In the genomic region with DNA sequence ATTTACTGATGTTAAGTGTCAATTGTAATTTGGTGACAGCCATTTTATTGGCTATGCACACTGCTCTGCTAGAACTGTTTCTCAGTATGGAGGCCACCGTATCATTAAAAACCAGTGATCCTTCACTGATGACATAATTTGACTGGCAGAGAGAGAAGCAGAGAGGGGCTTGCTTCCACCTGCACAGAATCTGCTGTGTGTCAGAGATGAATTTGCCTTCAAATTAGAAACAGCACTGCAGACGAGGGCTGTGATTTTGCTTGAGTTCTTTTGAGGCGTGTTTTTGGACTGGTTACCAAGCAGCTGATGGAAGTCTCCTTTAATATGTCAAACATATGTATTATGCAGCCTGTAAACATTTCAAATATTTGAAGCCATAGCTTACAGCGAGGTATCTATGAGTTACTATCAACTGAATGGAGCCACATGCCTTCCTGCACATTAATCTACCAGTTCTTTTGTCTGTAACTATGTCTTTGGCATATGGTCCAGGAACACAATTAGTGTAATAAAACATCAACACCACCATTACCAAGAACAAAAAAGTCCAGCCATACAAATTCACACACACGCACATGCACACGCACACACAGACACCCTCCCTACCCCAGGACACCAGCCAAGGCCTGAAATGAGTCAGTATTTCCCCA, we compare ENCODE assay signal across 16 mouse cellular contexts.
A peak's percentile ranks its signal among the peaks of the same experiment; 100 is the strongest.
DNase-seq lines count a peak whose midpoint lies in the region; ATAC-seq lines count a peak whose summit lies in the region.
"Had no signal": no experiment of that assay in that cellular context is flagged by ENCODE, and none has a peak within 500 bp of the region (broad histone marks: within the 10 kb centered on the region; RNA-seq: fewer than 3 reads in every experiment).

No protein-coding gene starts in this region.

- H3K9me3 ChIP-seq in embryonic facial prominence, embryonic 10.5 days, result no peaks in the 10 kb centered on the region
- no peaks in the 10 kb centered on the region for H3K9me3 ChIP-seq in hindbrain, embryonic 14.5 days (ENCODE audit: control insufficient read depth, low read length)
- no peaks in the 10 kb centered on the region for H3K9me3 ChIP-seq in midbrain, embryonic 16.5 days (replicated peaks; ENCODE audit: control insufficient read depth, low read length, poor library complexity, severe bottlenecking)

- H3K27me3 ChIP-seq in embryonic facial prominence, embryonic 10.5 days (replicated peaks; ENCODE audit: low read depth, poor library complexity, severe bottlenecking), result no peaks in the 10 kb centered on the region
- no peaks in the 10 kb centered on the region for H3K27me3 ChIP-seq in hindbrain, embryonic 14.5 days (ENCODE audit: control insufficient read depth, insufficient read depth, low read length)
- H3K27me3 ChIP-seq in midbrain, embryonic 16.5 days (ENCODE audit: control insufficient read depth, insufficient read depth, low read depth, low read length), result no peaks in the 10 kb centered on the region

- DNase-seq in embryo, embryonic 10 days (ENCODE audit: low spot score), result peak; percentile 28
- DNase-seq in embryo, embryonic 9.5 days (ENCODE audit: extremely low spot score), result no peak
- peak; percentile 17 for DNase-seq in embryonic facial prominence, embryonic 10.5 days (ENCODE audit: low spot score)
- peak; percentile 36 for DNase-seq in hindbrain, embryonic 14.5 days (ENCODE audit: low spot score)
- DNase-seq in left cerebral cortex, postnatal 25 days (ENCODE audit: low spot score in 2 of 2), result no peak
- no peak for DNase-seq in adrenal gland, postnatal 10 days
- no peak for DNase-seq in lung, postnatal 14 days
- DNase-seq: cerebellum, postnatal 25 days; gastrocnemius, postnatal 14 days; kidney, adult 8-10 months; layer of hippocampus, adult 9-11 months; liver; right cerebral cortex, adult 18-20 months; thymus, postnatal 25 days had no signal

- intact Hi-C loops in left cerebral cortex, postnatal 25 days (cut with DNase I), result no loop called here

- H3K27ac ChIP-seq in embryonic facial prominence, embryonic 10.5 days (replicated peaks), result no peak overlapping the region
- H3K27ac ChIP-seq in hindbrain, embryonic 14.5 days, result peak overlapping the region; percentile 41; the same call in 1 of the 2 replicates
- H3K27ac ChIP-seq in midbrain, embryonic 16.5 days (ENCODE audit: low read length), result no peak overlapping the region

- no peak overlapping the region for H3K4me3 ChIP-seq in embryonic facial prominence, embryonic 10.5 days
- no peak overlapping the region for H3K4me3 ChIP-seq in hindbrain, embryonic 14.5 days (replicated peaks; ENCODE audit: low read length)
- H3K4me3 ChIP-seq in midbrain, embryonic 16.5 days (ENCODE audit: low read depth, low read length), result no peak overlapping the region

- H3K36me3 ChIP-seq in embryonic facial prominence, embryonic 10.5 days (replicated peaks), result no peaks in the 10 kb centered on the region
- H3K36me3 ChIP-seq in hindbrain, embryonic 14.5 days (replicated peaks; ENCODE audit: control insufficient read depth, insufficient read depth), result no peaks in the 10 kb centered on the region
- no peaks in the 10 kb centered on the region for H3K36me3 ChIP-seq in midbrain, embryonic 16.5 days (ENCODE audit: control insufficient read depth, insufficient read depth, low read length)

- H3K4me1 ChIP-seq in embryonic facial prominence, embryonic 10.5 days, result peaks cover 11% of the 10 kb centered on the region
- H3K4me1 ChIP-seq in hindbrain, embryonic 14.5 days (replicated peaks; ENCODE audit: control insufficient read depth, insufficient read depth, low read length), result 0 out of 2 replicates have a peak, but pooled peaks cover 3% of the 10 kb centered on the region
- H3K4me1 ChIP-seq in midbrain, embryonic 16.5 days (ENCODE audit: control insufficient read depth, insufficient read depth, low read length), result peaks cover 3% of the 10 kb centered on the region; the same call in 1 of the 2 replicates

- no peak overlapping the region for H3K4me2 ChIP-seq in hindbrain, embryonic 14.5 days (replicated peaks)
- H3K4me2 ChIP-seq in midbrain, embryonic 16.5 days (ENCODE audit: low read length), result no peak overlapping the region

- no peak overlapping the region for H3K9ac ChIP-seq in hindbrain, embryonic 14.5 days
- no peak overlapping the region for H3K9ac ChIP-seq in midbrain, embryonic 16.5 days (ENCODE audit: low read depth, low read length)

- WGBS in embryonic facial prominence, embryonic 10.5 days, result 63% methylated on average over 6 of the region's 6 CpGs
- 39% methylated on average over 6 of the region's 6 CpGs for WGBS in hindbrain, embryonic 14.5 days
- 56% methylated on average over 6 of the region's 6 CpGs for WGBS in midbrain, embryonic 16.5 days

- peak; percentile 62 for ATAC-seq in hindbrain, embryonic 14.5 days (ENCODE audit: low FRiP score)
- ATAC-seq in midbrain, embryonic 16.5 days, result peak; percentile 76
- ATAC-seq: lung, postnatal 0 days had no signal

Comparison
In these comparisons a context has a peak if more than half of its experiments do, and no peak if none do; other contexts are left out.
1. DNase-seq: peak in embryo, embryonic 10 days (single experiment), embryonic facial prominence, embryonic 10.5 days (single experiment) and hindbrain, embryonic 14.5 days (single experiment); none in embryo, embryonic 9.5 days (single experiment), left cerebral cortex, postnatal 25 days (0 of 2), adrenal gland, postnatal 10 days (single experiment) and lung, postnatal 14 days (single experiment).